Comparison of ENCODE assay signal across 8 mouse cellular contexts in genomic region chr8:83652030-83652743, GRCm38 (mm10). TPM values are rescaled to one million over a fixed set of nuclear protein-coding genes. Genes with fewer than 3 reads are reported as not detected.
DNase-seq lines count a peak whose midpoint lies in the region; ATAC-seq lines count a peak whose summit lies in the region.

TSS of gene Gipc1 (plus strand) at chr8:83652677.

- ATAC-seq in CD4-positive, CD25-positive, alpha-beta regulatory T cell, adult 4 months = peak; percentile 98
- peak; percentile 93 for ATAC-seq in heart, embryonic 14.5 days (ENCODE audit: insufficient number of reproducible peaks, insufficient read depth, low FRiP score, low read depth)
- ATAC-seq in liver, embryonic 13.5 days (ENCODE audit: low read depth) = peak; percentile 95
- peak; percentile 95 for ATAC-seq in stomach, embryonic 16.5 days (ENCODE audit: insufficient read depth, low FRiP score)

- WGBS in heart, embryonic 14.5 days = 5% methylated on average over 40 of the region's 50 CpGs
- 6% methylated on average over 41 of the region's 50 CpGs for WGBS in liver, embryonic 13.5 days (ENCODE audit: insufficient replicate concordance)
- 3% methylated on average over 50 of the region's 50 CpGs for WGBS in stomach, embryonic 16.5 days

- H3K4me2 ChIP-seq in heart, embryonic 14.5 days (ENCODE audit: low read length) = peak within 1 kb of the TSS; percentile 74
- peak within 1 kb of the TSS; percentile 90 for H3K4me2 ChIP-seq in liver, embryonic 13.5 days
- peak within 1 kb of the TSS; percentile 84 for H3K4me2 ChIP-seq in stomach, embryonic 16.5 days (ENCODE audit: low read depth, low read length)

- H3K9ac ChIP-seq in heart, embryonic 14.5 days (ENCODE audit: low read length) = peak within 1 kb of the TSS; percentile 93
- peak within 1 kb of the TSS; percentile 93 for H3K9ac ChIP-seq in liver, embryonic 13.5 days
- peak within 1 kb of the TSS; percentile 93 for H3K9ac ChIP-seq in stomach, embryonic 16.5 days (ENCODE audit: low read length)

- no peaks in the 10 kb centered on the region for H3K27me3 ChIP-seq in heart, embryonic 14.5 days (ENCODE audit: control insufficient read depth, insufficient read depth, low read length)
- H3K27me3 ChIP-seq in liver, embryonic 13.5 days = no peaks in the 10 kb centered on the region
- no peaks in the 10 kb centered on the region for H3K27me3 ChIP-seq in stomach, embryonic 16.5 days (ENCODE audit: control insufficient read depth, insufficient read depth, low read length)

- H3K36me3 ChIP-seq in heart, embryonic 14.5 days (ENCODE audit: control insufficient read depth, insufficient read depth, low read length) = peaks cover 2% of the 10 kb centered on the region; the same call in 1 of the 2 replicates
- H3K36me3 ChIP-seq in liver, embryonic 13.5 days = no peaks in the 10 kb centered on the region
- H3K36me3 ChIP-seq in stomach, embryonic 16.5 days (ENCODE audit: control insufficient read depth, insufficient read depth, low read length) = no peaks in the 10 kb centered on the region

- peak within 1 kb of the TSS; percentile 95 to 98 for H3K4me3 ChIP-seq in heart, embryonic 14.5 days (ENCODE audit: control insufficient read depth in 1 of 2, insufficient read depth in 1 of 2, low read depth in 1 of 2, low read length in 2 of 2)
- peak within 1 kb of the TSS; percentile 88 for H3K4me3 ChIP-seq in liver, embryonic 13.5 days (replicated peaks)
- peak within 1 kb of the TSS; percentile 91 for H3K4me3 ChIP-seq in stomach, embryonic 16.5 days (replicated peaks; ENCODE audit: low read length)

- peak; percentile 93 for DNase-seq in c-Kit-negative CD71-positive TER-119-positive erythroid progenitor cells, embryonic 14.5 days (ENCODE audit: low read depth, low spot score)
- DNase-seq in fibroblast of lung, adult 2 months (ENCODE audit: low read depth) = peak; percentile 96
- peak; percentile 98 for DNase-seq in kidney, postnatal 14 days
- peak; percentile 95 for DNase-seq in liver, embryonic 13.5 days
- DNase-seq in neural tube, embryonic 10.5 days (ENCODE audit: extremely low spot score, low spot score) = peak; percentile 96

- H3K4me1 ChIP-seq in heart, embryonic 14.5 days (ENCODE audit: control insufficient read depth in 2 of 2, insufficient read depth in 2 of 2, low read length in 2 of 2) = peaks cover 9 to 12% of the 10 kb centered on the region in 2 experiments
- H3K4me1 ChIP-seq in liver, embryonic 13.5 days (replicated peaks) = peaks cover 46% of the 10 kb centered on the region
- H3K4me1 ChIP-seq in stomach, embryonic 16.5 days (ENCODE audit: control insufficient read depth, insufficient read depth, low read length) = peaks cover 18% of the 10 kb centered on the region

- peak within 1 kb of the TSS; percentile 77 to 78 for H3K27ac ChIP-seq in heart, embryonic 14.5 days (replicated peaks in 1 of 2; ENCODE audit: control insufficient read depth in 1 of 2, insufficient read depth in 1 of 2, low read depth in 2 of 2, low read length in 2 of 2)
- peak within 1 kb of the TSS; percentile 86 for H3K27ac ChIP-seq in liver, embryonic 13.5 days
- H3K27ac ChIP-seq in stomach, embryonic 16.5 days (ENCODE audit: low read length) = peak within 1 kb of the TSS; percentile 90

- no peaks in the 10 kb centered on the region for H3K9me3 ChIP-seq in heart, embryonic 14.5 days (ENCODE audit: control insufficient read depth, low read length)
- no peaks in the 10 kb centered on the region for H3K9me3 ChIP-seq in liver, embryonic 13.5 days (replicated peaks)
- no peaks in the 10 kb centered on the region for H3K9me3 ChIP-seq in stomach, embryonic 16.5 days (replicated peaks; ENCODE audit: control insufficient read depth, low read length)

RNA-seq across cellular contexts. Expression of gene Gipc1, which starts in this region (rescaled TPM):
- polyA plus RNA-seq in CD4-positive, CD25-positive, alpha-beta regulatory T cell, adult 4 months (2017; shearing (Covaris generic)) = 10 to 100 TPM; 14.8 to 21.9 TPM
- polyA plus RNA-seq in heart, embryonic 14.5 days (2014; fragmentation: Nextera tagmentation; extraction: Ambion mirVana) = 133 and 139 TPM in 2 replicates
- 61.3 and 64.3 TPM in 2 replicates for polyA plus RNA-seq in liver, embryonic 13.5 days (2015; fragmentation: Nextera tagmentation; extraction: Ambion mirVana)
- polyA plus RNA-seq in stomach, embryonic 16.5 days (2015; fragmentation: Nextera tagmentation; extraction: Ambion mirVana) = 190 TPM in 2 replicates

Comparison
In these comparisons a context has a peak if more than half of its experiments do, and no peak if none do; other contexts are left out.
1. Peak in every context shown above with its lines: DNase-seq, ATAC-seq, H3K4me3 ChIP-seq and H3K27ac ChIP-seq.